Comparison of ENCODE assay signal across 29 mouse cellular contexts in genomic region chr2:73600650-73601049, GRCm38 (mm10). TPM values are rescaled to one million over a fixed set of nuclear protein-coding genes. Genes with fewer than 3 reads are reported as not detected.
"Had no signal": no experiment of that assay in that cellular context is flagged by ENCODE, and none has a peak within 500 bp of the region (broad histone marks: within the 10 kb centered on the region; RNA-seq: fewer than 3 reads in every experiment).

No protein-coding gene starts in this region.

- H3K27me3 ChIP-seq: heart, embryonic 13.5 days; heart, embryonic 15.5 days; hindbrain, embryonic 13.5 days; hindbrain, embryonic 15.5 days; kidney, embryonic 15.5 days; limb, embryonic 13.5 days; limb, embryonic 15.5 days; liver, embryonic 13.5 days had no signal

- DNase-seq: gastrocnemius, postnatal 14 days; gastrocnemius, postnatal 36 days; heart, adult 11 months; heart, adult 2 months; heart, postnatal 14 days; heart, postnatal 36 days; kidney, adult 11 months; kidney, adult 2 months; kidney, adult 9 months; kidney, postnatal 14 days; kidney, postnatal 36 days; layer of hippocampus, adult 9-11 months; layer of hippocampus, postnatal 36 days; left cerebral cortex, postnatal 4 days; liver, embryonic 13.5 days had no signal

- H3K27ac ChIP-seq: heart, adult 2 months; heart, embryonic 13.5 days; heart, embryonic 15.5 days; hindbrain, embryonic 13.5 days; hindbrain, embryonic 15.5 days; hindbrain, postnatal 0 days; kidney, embryonic 15.5 days; kidney, postnatal 0 days; limb, embryonic 13.5 days; limb, embryonic 15.5 days; liver, embryonic 13.5 days had no signal

- H3K9ac ChIP-seq: heart, embryonic 13.5 days; heart, embryonic 15.5 days; hindbrain, embryonic 13.5 days; hindbrain, embryonic 15.5 days; kidney, embryonic 15.5 days; limb, embryonic 13.5 days; limb, embryonic 15.5 days; liver, embryonic 13.5 days had no signal

- ATAC-seq: hindbrain, postnatal 0 days; intestine, embryonic 16.5 days had no signal

- H3K36me3 ChIP-seq: heart, embryonic 13.5 days; heart, embryonic 15.5 days; hindbrain, embryonic 13.5 days; hindbrain, embryonic 15.5 days; kidney, embryonic 15.5 days; limb, embryonic 15.5 days; liver, embryonic 13.5 days had no signal

- H3K4me3 ChIP-seq: heart, adult 2 months; heart, embryonic 13.5 days; heart, embryonic 15.5 days; hindbrain, embryonic 13.5 days; hindbrain, embryonic 15.5 days; kidney, embryonic 15.5 days; limb, embryonic 13.5 days; limb, embryonic 15.5 days; liver, embryonic 13.5 days had no signal

- H3K4me2 ChIP-seq: heart, embryonic 11.5 days; heart, embryonic 13.5 days; heart, embryonic 15.5 days; hindbrain, embryonic 13.5 days; hindbrain, embryonic 15.5 days; kidney, embryonic 15.5 days; limb, embryonic 13.5 days; limb, embryonic 15.5 days; liver, embryonic 11.5 days; liver, embryonic 13.5 days had no signal

- H3K9me3 ChIP-seq: heart, embryonic 13.5 days; heart, embryonic 15.5 days; hindbrain, embryonic 13.5 days; hindbrain, embryonic 15.5 days; kidney, embryonic 15.5 days; limb, embryonic 13.5 days; limb, embryonic 15.5 days; liver, embryonic 13.5 days had no signal

RNA-seq across cellular contexts. Expression of gene Chrna1, which starts 20.5 kb away (rescaled TPM):
- total RNA-seq: heart, adult 2 months; heart, postnatal 14 days; heart, postnatal 36 days; hematopoietic stem cell, adult 5-6 weeks; hindbrain, postnatal 0 days had no signal
- polyA plus RNA-seq: kidney, adult 2 months; large intestine, adult 2 months had no signal
